Mouse (Mus musculus): ENCODE measurements around the gene Best2. TPM values are rescaled to one million over a fixed set of nuclear protein-coding genes. Genes with fewer than 3 reads are reported as not detected.
A peak's percentile ranks its signal among the peaks of the same experiment; 100 is the strongest.

Gene Best2
- polyA plus RNA-seq, 1 experiment from 2014 or later, result not detected

GRCm38 (mm10) chr8:84990349-84990748, 24.0 kb downstream of the Best2 start, which contains the start of gene Hook2:
Gene Hook2, plus strand, starts transcription at chr8:84990603.
- Histone ChIP-seq H3K4me1 (ENCODE audit: control insufficient read depth, insufficient read depth, low read length) (peaks cover 13% of the 10 kb centered on the region), H3K4me3 (ENCODE audit: low read depth, low read length) (peak within 1 kb of the TSS; percentile 32), H3K9ac (ENCODE audit: low read length) (peak within 1 kb of the TSS; percentile 61), H3K9me3 (ENCODE audit: control insufficient read depth, low read length) (no peaks in the 10 kb centered on the region), H3K27ac (replicated peaks; ENCODE audit: low read depth, low read length) (0 out of 2 replicates have a peak within 1 kb of the TSS, but pooled peaks have one; percentile 23), H3K27me3 (ENCODE audit: control insufficient read depth, insufficient read depth, low read length) (peaks cover 7% of the 10 kb centered on the region), H3K4me2 (ENCODE audit: low read depth, severe bottlenecking) (peak within 1 kb of the TSS; percentile 55), H3K36me3 (ENCODE audit: control insufficient read depth, insufficient read depth, low read length) (no peaks in the 10 kb centered on the region)
- ATAC-seq (ENCODE audit: insufficient number of reproducible peaks, low FRiP score, low TSS enrichment, low read depth) (peak; percentile 91), DNase-seq (ENCODE audit: low spot score) (peak; percentile 98)
- WGBS, result under 1% methylated on average over 26 of the region's 28 CpGs

GRCm38 (mm10) chr8:84989810-84990209, 24.5 kb downstream of the Best2 start:
- Histone ChIP-seq H3K9ac (ENCODE audit: low read length) (peak overlapping the region; percentile 61), H3K4me3 (ENCODE audit: low read depth, low read length) (peak overlapping the region; percentile 32), H3K36me3 (ENCODE audit: control insufficient read depth, insufficient read depth, low read length) (no peaks in the 10 kb centered on the region), H3K9me3 (ENCODE audit: control insufficient read depth, low read length) (no peaks in the 10 kb centered on the region), H3K4me2 (ENCODE audit: low read depth, severe bottlenecking) (peak overlapping the region; percentile 55), H3K27ac (replicated peaks; ENCODE audit: low read depth, low read length) (0 out of 2 replicates have a peak overlapping the region, but pooled peaks have one; percentile 23), H3K27me3 (ENCODE audit: control insufficient read depth, insufficient read depth, low read length) (peaks cover 2% of the 10 kb centered on the region; the same call in 1 of the 2 replicates), H3K4me1 (ENCODE audit: control insufficient read depth, insufficient read depth, low read length) (peaks cover 16% of the 10 kb centered on the region)
- WGBS, result under 1% methylated on average over 15 of the region's 15 CpGs
- peak; percentile 95 for DNase-seq (ENCODE audit: low spot score)
- peak; percentile 29 for ATAC-seq (ENCODE audit: insufficient number of reproducible peaks, low FRiP score, low TSS enrichment, low read depth)

GRCm38 (mm10) chr8:84989311-84989731, 25.0 kb downstream of the Best2 start:
- Histone ChIP-seq H3K4me3 (ENCODE audit: low read depth, low read length) (no peak overlapping the region), H3K4me2 (ENCODE audit: low read depth, severe bottlenecking) (peak overlapping the region; percentile 25), H3K9ac (ENCODE audit: low read length) (no peak overlapping the region), H3K4me1 (ENCODE audit: control insufficient read depth, insufficient read depth, low read length) (peaks cover 21% of the 10 kb centered on the region), H3K27me3 (ENCODE audit: control insufficient read depth, insufficient read depth, low read length) (no peaks in the 10 kb centered on the region), H3K27ac (replicated peaks; ENCODE audit: low read depth, low read length) (no peak overlapping the region), H3K36me3 (ENCODE audit: control insufficient read depth, insufficient read depth, low read length) (no peaks in the 10 kb centered on the region), H3K9me3 (ENCODE audit: control insufficient read depth, low read length) (no peaks in the 10 kb centered on the region)
- no peak for ATAC-seq (ENCODE audit: insufficient number of reproducible peaks, low FRiP score, low TSS enrichment, low read depth)
- peak; percentile 55 for DNase-seq (ENCODE audit: low spot score)
- 9% methylated on average over 15 of the region's 15 CpGs for WGBS

- DNase-seq (ENCODE audit: low spot score) (no peak), ATAC-seq (ENCODE audit: insufficient number of reproducible peaks, low FRiP score, low TSS enrichment, low read depth) (no peak)
- Histone ChIP-seq H3K4me3 (ENCODE audit: low read depth, low read length) (no peak overlapping the region), H3K27me3 (ENCODE audit: control insufficient read depth, insufficient read depth, low read length) (no peaks in the 10 kb centered on the region), H3K9ac (ENCODE audit: low read length) (no peak overlapping the region), H3K4me2 (ENCODE audit: low read depth, severe bottlenecking) (no peak overlapping the region), H3K27ac (replicated peaks; ENCODE audit: low read depth, low read length) (no peak overlapping the region), H3K4me1 (ENCODE audit: control insufficient read depth, insufficient read depth, low read length) (peaks cover 25% of the 10 kb centered on the region), H3K9me3 (ENCODE audit: control insufficient read depth, low read length) (no peaks in the 10 kb centered on the region), H3K36me3 (ENCODE audit: control insufficient read depth, insufficient read depth, low read length) (no peaks in the 10 kb centered on the region)
- 61% methylated on average over 2 of the region's 2 CpGs for WGBS
Measured at GRCm38 (mm10) chr8:84987903-84988302, 26.4 kb downstream of the Best2 start.

- Histone ChIP-seq H3K9ac (ENCODE audit: low read length) (no peak overlapping the region), H3K36me3 (ENCODE audit: control insufficient read depth, insufficient read depth, low read length) (no peaks in the 10 kb centered on the region), H3K27me3 (ENCODE audit: control insufficient read depth, insufficient read depth, low read length) (no peaks in the 10 kb centered on the region), H3K27ac (replicated peaks; ENCODE audit: low read depth, low read length) (no peak overlapping the region), H3K4me3 (ENCODE audit: low read depth, low read length) (no peak overlapping the region), H3K9me3 (ENCODE audit: control insufficient read depth, low read length) (no peaks in the 10 kb centered on the region), H3K4me1 (ENCODE audit: control insufficient read depth, insufficient read depth, low read length) (peaks cover 25% of the 10 kb centered on the region), H3K4me2 (ENCODE audit: low read depth, severe bottlenecking) (no peak overlapping the region)
- DNase-seq (ENCODE audit: low spot score), result no peak
- 77% methylated on average over 5 of the region's 5 CpGs for WGBS
- ATAC-seq (ENCODE audit: insufficient number of reproducible peaks, low FRiP score, low TSS enrichment, low read depth), result no peak
Measured at GRCm38 (mm10) chr8:84987388-84987787, 26.9 kb downstream of the Best2 start.

- Histone ChIP-seq H3K27ac (replicated peaks; ENCODE audit: low read depth, low read length) (no peak overlapping the region), H3K4me1 (ENCODE audit: control insufficient read depth, insufficient read depth, low read length) (peaks cover 25% of the 10 kb centered on the region), H3K9me3 (ENCODE audit: control insufficient read depth, low read length) (no peaks in the 10 kb centered on the region), H3K36me3 (ENCODE audit: control insufficient read depth, insufficient read depth, low read length) (no peaks in the 10 kb centered on the region), H3K27me3 (ENCODE audit: control insufficient read depth, insufficient read depth, low read length) (no peaks in the 10 kb centered on the region), H3K9ac (ENCODE audit: low read length) (no peak overlapping the region), H3K4me2 (ENCODE audit: low read depth, severe bottlenecking) (peak overlapping the region; percentile 97), H3K4me3 (ENCODE audit: low read depth, low read length) (no peak overlapping the region)
- no peak for ATAC-seq (ENCODE audit: insufficient number of reproducible peaks, low FRiP score, low TSS enrichment, low read depth)
- DNase-seq (ENCODE audit: low spot score), result no peak
- 37% methylated on average over 8 of the region's 8 CpGs for WGBS
Measured at GRCm38 (mm10) chr8:84986379-84986945, 27.9 kb downstream of the Best2 start.

GRCm38 (mm10) chr8:84985684-84986378, 28.5 kb downstream of the Best2 start:
- H3K4me1 ChIP-seq (ENCODE audit: control insufficient read depth, insufficient read depth, low read length), result peaks cover 28% of the 10 kb centered on the region

GRCm38 (mm10) chr8:84985049-84985683, 29.2 kb downstream of the Best2 start:
- WGBS, result under 1% methylated on average over 23 of the region's 23 CpGs
- ATAC-seq (ENCODE audit: insufficient number of reproducible peaks, low FRiP score, low TSS enrichment, low read depth), result no peak
- Histone ChIP-seq H3K4me1 (ENCODE audit: control insufficient read depth, insufficient read depth, low read length) (peaks cover 33% of the 10 kb centered on the region), H3K9ac (ENCODE audit: low read length) (peak overlapping the region; percentile 64), H3K9me3 (ENCODE audit: control insufficient read depth, low read length) (no peaks in the 10 kb centered on the region), H3K27ac (replicated peaks; ENCODE audit: low read depth, low read length) (peak overlapping the region; percentile 23; the same call in 1 of the 2 replicates), H3K27me3 (ENCODE audit: control insufficient read depth, insufficient read depth, low read length) (no peaks in the 10 kb centered on the region), H3K4me2 (ENCODE audit: low read depth, severe bottlenecking) (peak overlapping the region; percentile 97), H3K36me3 (ENCODE audit: control insufficient read depth, insufficient read depth, low read length) (no peaks in the 10 kb centered on the region), H3K4me3 (ENCODE audit: low read depth, low read length) (peak overlapping the region; percentile 39)
- DNase-seq (ENCODE audit: low spot score), result no peak

More at GRCm38 (mm10) chr8:84985684-84986378, 28.5 kb downstream of the Best2 start:
- H3K9me3 ChIP-seq (ENCODE audit: control insufficient read depth, low read length), result no peaks in the 10 kb centered on the region
- WGBS, result under 1% methylated on average over 52 of the region's 53 CpGs
- H3K9ac ChIP-seq (ENCODE audit: low read length), result peak overlapping the region; percentile 64
- DNase-seq (ENCODE audit: low spot score) (peak; percentile 84), ATAC-seq (ENCODE audit: insufficient number of reproducible peaks, low FRiP score, low TSS enrichment, low read depth) (peak; percentile 14; the same call in 1 of the 2 replicates)
- 0 out of 2 replicates have a peak overlapping the region, but pooled peaks have one; percentile 23 for H3K27ac ChIP-seq (replicated peaks; ENCODE audit: low read depth, low read length)
- H3K4me2 ChIP-seq (ENCODE audit: low read depth, severe bottlenecking), result peak overlapping the region; percentile 97
- no peaks in the 10 kb centered on the region for H3K36me3 ChIP-seq (ENCODE audit: control insufficient read depth, insufficient read depth, low read length)
- H3K4me3 ChIP-seq (ENCODE audit: low read depth, low read length), result peak overlapping the region; percentile 39
- no peaks in the 10 kb centered on the region for H3K27me3 ChIP-seq (ENCODE audit: control insufficient read depth, insufficient read depth, low read length)

All from limb, embryonic 11.5 days (tissue).